Mouse (Mus musculus) frontal cortex, adult 2 months (tissue): ENCODE data around the gene Ifi214. TPM values are rescaled to one million over a fixed set of nuclear protein-coding genes. Genes with fewer than 3 reads are reported as not detected.
"Not testable (repeated sequence)": the region's sequence is repeated elsewhere in the genome, so short reads cannot be mapped to it uniquely, and the experiment has no call there.

Source experiments
- DNase-seq, 2 experiments: peaks; one replicate each; pipeline ENCODE4 v3.0.0; 2022; ENCODE audit warnings: low spot score in 1 of 2; ENCODE audit errors: extremely low spot score in 1 of 2
- polyA plus RNA-seq: library from polyadenylated mRNA; depleted of rRNA; stranded (reverse); fragments of >200 nt; gene quantifications from 2 replicates; pipeline ENCODE4 v1.2.3, GENCODE M21; 2012; rRNA removed

The Ifi214 gene
- polyA plus RNA-seq: 0.06 TPM in 1 of 2 replicates, not detected in the other

- not testable (repeated sequence) for DNase-seq
These were observed at the start of gene Ifi214 for GRCm38 (mm10) chr1:173535791-173536190. Gene Ifi214, minus strand, starts transcription at chr1:173535957.

DNA sequence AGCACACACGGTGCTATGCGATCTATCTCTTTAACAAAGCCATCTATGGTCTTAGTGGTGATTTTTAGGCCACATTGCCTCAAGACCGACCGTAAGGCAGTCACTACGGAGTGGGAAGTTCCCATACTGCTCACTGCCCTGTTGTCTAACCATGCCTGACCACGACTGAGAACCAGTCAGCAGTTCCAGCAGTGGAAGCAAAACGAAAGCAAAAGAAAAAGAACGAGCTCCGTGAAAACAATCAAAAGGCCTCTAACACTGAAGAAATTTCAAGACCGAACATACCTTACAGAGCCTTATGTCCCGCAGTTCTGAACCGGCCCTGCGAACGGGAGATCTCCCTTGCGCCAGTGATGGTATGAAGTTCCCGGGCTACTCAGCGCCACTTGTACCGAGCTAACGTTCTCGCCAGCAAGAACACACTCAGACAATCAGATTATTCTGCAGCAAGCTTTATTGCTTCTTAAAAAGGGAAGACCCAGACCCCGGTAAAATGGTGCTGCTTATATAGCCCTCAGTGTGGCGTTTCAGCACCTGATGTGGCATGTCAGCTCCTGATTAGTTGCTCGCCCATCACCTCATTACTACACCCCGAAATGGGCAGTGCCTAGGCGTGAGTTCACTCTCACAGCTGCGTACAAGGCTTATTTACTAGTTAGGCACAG, 44.3 kb upstream of the Ifi214 start:
- DNase-seq: no peak

DNA sequence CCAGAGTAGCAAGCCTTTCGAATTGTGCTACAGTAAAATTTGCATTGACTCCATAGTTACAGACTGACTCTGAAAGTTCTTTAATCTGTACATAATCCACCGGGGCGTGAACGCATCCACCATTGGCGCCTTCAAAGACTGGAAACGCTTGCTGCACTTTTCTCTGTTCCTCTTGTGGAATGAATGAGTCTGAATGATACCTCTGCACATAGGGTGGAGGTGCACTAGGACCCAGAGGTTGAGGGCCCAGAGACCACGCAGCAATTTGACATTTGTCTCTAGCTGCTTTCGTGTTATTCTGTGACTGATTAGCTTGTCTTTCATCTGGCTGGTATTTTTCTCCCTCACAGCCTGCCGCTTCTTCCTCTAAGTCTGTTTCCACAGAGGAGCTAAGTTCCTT, 43.3 kb upstream of the Ifi214 start:
- no peak for DNase-seq

DNA sequence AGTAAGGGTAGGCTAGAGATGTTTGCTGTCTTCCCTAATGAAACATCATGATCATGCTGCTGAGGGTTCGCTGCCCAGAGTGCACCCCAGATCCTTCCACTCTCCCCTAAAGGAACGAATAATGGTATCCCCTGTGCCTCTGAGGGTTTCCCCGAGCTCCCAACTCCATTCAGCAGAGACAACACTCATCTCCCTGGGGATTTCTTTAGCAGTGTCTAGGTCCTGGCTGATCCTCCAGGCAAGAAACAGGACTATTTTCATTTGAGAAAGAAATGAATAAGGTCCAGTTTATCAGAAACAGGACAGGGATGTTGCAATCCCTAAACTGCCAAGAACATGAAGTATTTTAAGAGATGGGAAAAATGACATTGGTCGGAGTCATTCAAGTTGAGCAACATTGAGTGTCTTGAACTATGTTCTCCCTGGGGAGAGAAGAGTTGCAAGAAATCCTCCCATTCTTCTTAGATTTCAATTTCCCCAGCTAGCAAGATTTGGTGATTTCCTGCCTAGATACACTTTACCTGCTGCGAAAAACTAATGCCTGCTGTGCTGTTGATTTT, 14.8 kb upstream of the Ifi214 start:
- DNase-seq: not testable (repeated sequence)

DNA sequence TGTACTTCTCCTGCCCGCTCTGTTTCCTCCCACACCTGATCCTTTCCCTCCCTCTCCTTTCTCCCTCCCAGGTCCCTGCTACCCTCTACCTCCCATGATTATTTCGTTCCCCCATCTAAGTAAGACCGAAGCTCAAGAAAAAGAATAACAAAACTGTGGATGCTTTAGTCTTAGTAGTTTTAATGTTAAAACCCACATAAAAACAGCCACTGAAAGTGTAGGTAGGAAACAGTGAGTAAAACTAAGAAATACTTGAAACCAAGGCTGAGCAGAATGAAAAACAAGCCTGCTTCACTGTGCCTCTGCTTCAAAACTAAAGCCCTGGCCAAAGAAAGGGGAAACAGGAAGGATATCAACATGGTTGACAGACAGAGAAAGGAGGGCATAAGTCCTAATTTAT, 13.0 kb upstream of the Ifi214 start:
- DNase-seq: not testable (repeated sequence)

DNA sequence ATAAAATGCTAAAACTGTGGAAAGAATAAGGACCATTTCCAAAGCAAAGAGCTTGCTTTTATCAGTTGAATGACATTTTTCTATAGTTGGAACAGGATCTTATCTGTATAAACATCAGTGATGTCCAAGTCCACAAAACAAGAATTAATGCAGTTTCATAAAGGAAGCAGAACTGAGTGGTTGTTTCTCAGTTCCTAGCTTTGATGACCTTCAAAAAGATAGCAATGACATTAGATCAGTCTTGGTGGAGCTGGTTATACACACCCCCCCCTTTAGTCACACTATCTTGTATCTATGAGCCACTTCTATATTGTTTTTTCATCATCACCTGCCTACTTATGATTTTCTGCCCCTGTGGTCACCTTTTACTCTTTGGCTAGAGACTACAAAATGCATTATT, 14.3 kb downstream of the Ifi214 start:
- DNase-seq: no peak

GRCm38 (mm10) chr1:173510595-173510994, 25.2 kb downstream of the Ifi214 start:
- not testable (repeated sequence) for DNase-seq

DNA sequence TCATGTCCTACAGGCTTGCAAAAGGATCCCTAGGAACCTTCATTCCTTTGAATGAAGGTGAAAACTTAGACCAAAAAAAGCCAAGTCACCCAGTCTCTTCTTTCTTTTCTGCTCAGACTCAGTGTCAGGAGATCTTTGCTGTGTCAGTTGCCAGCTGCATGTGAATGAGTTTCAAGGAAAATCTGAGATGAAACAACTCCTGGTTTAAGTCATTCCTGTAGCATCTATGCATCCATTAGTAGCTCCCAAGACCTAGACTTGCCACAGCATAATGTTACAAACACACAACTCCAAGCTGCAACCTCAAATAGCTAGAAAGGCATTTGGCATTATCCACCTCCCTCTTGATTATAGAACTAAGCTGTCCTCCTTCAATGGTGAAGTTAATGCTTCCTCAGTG, 44.3 kb downstream of the Ifi214 start:
- not testable (repeated sequence) for DNase-seq

- not testable (repeated sequence) for DNase-seq
These were observed 44.8 kb downstream of the Ifi214 start, which contains the start of gene Ifi206 for GRCm38 (mm10) chr1:173490812-173491480. Gene Ifi206, minus strand, starts transcription at chr1:173491041.

- not testable (repeated sequence) for DNase-seq
These were observed 54.6 kb downstream of the Ifi214 start for GRCm38 (mm10) chr1:173481182-173481574.

DNA sequence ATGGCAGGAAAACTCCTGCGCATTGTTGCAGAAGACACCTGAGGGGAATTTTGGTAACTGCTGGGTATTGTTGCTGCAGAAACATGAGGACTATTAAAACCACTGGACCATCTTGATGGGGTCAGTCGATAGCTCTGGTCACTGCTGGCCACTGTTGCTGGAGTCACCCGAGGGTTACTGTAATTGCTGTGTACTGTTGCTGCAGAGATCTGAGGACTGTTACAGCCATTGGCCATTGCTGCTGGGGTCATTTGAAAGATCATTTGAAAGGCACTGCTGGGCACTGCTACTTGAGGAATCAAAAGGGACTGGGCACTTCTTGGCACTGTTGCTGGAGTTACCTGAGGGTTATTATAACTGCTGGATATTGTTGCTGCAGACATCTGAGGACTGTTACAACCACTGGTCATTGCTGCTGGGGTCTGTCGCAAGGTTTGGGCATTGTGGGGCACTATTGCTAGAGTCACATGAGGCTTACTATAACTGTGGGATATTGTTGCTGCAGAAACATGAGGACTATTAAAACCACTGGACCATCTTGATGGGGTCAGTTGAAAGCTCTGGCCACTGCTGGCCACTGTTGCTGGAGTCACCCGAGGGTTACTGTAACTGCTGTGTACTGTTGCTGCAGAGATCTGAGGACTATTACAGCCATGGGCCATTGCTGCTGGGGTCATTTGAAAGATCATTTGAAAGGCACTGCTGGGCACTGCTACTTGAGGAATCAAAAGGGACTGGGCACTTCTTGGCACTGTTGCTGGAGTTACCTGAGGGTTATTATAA, 55.2 kb downstream of the Ifi214 start:
- not testable (repeated sequence) for DNase-seq

Other genes with a start within 250 kb of the Ifi214 start
- 115 and 129 TPM in 2 replicates for gene Ackr1, start 202.2 kb downstream of the Ifi214 start, polyA plus RNA-seq
- gene Aim2, start 185.1 kb downstream of the Ifi214 start, polyA plus RNA-seq: 2.3 and 3.4 TPM in 2 replicates
- gene Cadm3, start 168.3 kb downstream of the Ifi214 start, polyA plus RNA-seq: 360 and 371 TPM in 2 replicates
- 0.12 and 0.13 TPM in 2 replicates for gene Ifi206, start 44.9 kb downstream of the Ifi214 start, polyA plus RNA-seq
- 0.19 and 0.32 TPM in 2 replicates for gene Ifi213, start 63.3 kb upstream of the Ifi214 start, polyA plus RNA-seq
- 0.16 and 0.23 TPM in 2 replicates for gene Ifi209, start 95.0 kb upstream of the Ifi214 start, polyA plus RNA-seq
- 0.02 TPM in 1 of 2 replicates, not detected in the other for gene Ifi208, start 137.7 kb upstream of the Ifi214 start, polyA plus RNA-seq
- 0.34 and 0.38 TPM in 2 replicates for gene Ifi207, start 205.8 kb upstream of the Ifi214 start, polyA plus RNA-seq
- gene Ifi204, start 231.0 kb upstream of the Ifi214 start, polyA plus RNA-seq: 0.13 and 0.54 TPM in 2 replicates